Mouse (Mus musculus) lung, postnatal 0 days (tissue): ENCODE measurements around the gene Cdk5rap3. TPM values are rescaled to one million over a fixed set of nuclear protein-coding genes. Genes with fewer than 3 reads are reported as not detected.

Experiments used
- ATAC-seq: fragments of 200-750 bp; cut with Nextera tagmentation; 2 replicates; pipeline ENCODE4 v1.8.0; 2017; ENCODE audit warnings: moderate library complexity
- DNase-seq: peaks from one replicate; pipeline ENCODE4 v3.0.0-alpha.2; 2016; ENCODE audit warnings: low spot score
- H3K27ac ChIP-seq: fragments of 300-500 bp; sonication (generic); 2 replicates; pipeline ENCODE4 v1.5.1; 2014; ENCODE audit warnings: antibody characterized with exemption, mild to moderate bottlenecking, low read length, mixed read lengths
- H3K27me3 ChIP-seq: fragments of 300-500 bp; sonication (generic); replicated peaks from 2 replicates; pipeline ENCODE4 v1.6.1; 2014; ENCODE audit warnings: low read length, mixed read lengths; ENCODE audit not compliant: insufficient read depth
- H3K36me3 ChIP-seq: fragments of 300-500 bp; sonication (generic); 2 replicates; pipeline ENCODE4 v1.6.1; 2014; ENCODE audit warnings: low read length, mixed read lengths; ENCODE audit not compliant: insufficient read depth
- H3K4me1 ChIP-seq: fragments of 300-500 bp; sonication (generic); 2 replicates; pipeline ENCODE4 v1.6.1; 2014; ENCODE audit warnings: antibody characterized with exemption, low read depth, low read length, mixed read lengths; ENCODE audit not compliant: insufficient read depth
- H3K4me2 ChIP-seq: fragments of 300-500 bp; sonication (generic); replicated peaks from 2 replicates; pipeline ENCODE4 v1.6.1; 2014; ENCODE audit warnings: low read depth, mild to moderate bottlenecking, low read length, moderate library complexity, mixed read lengths
- H3K4me3 ChIP-seq: fragments of 300-500 bp; sonication (generic); 2 replicates; pipeline ENCODE4 v1.5.1; 2014; ENCODE audit warnings: low read depth, low read length
- H3K9ac ChIP-seq: fragments of 300-500 bp; sonication (generic); replicated peaks from 2 replicates; pipeline ENCODE4 v1.6.1; 2014; ENCODE audit warnings: low read depth, mild to moderate bottlenecking
- H3K9me3 ChIP-seq: fragments of 300-500 bp; sonication (generic); 2 replicates; pipeline ENCODE4 v1.6.1; 2016; ENCODE audit warnings: low read length, mixed read lengths
- CTCF ChIP-seq: IDR thresholded peaks from 2 replicates; pipeline ENCODE4 v1.5.1; 2016; ENCODE audit warnings: antibody characterized with exemption, mild to moderate bottlenecking
- EP300 ChIP-seq: IDR thresholded peaks from 2 replicates; pipeline ENCODE4 v1.6.1; 2016; ENCODE audit warnings: antibody characterized with exemption, mild to moderate bottlenecking, control low read depth
- WGBS: fragments of 180-500 bp; shearing (Covaris S2); extraction: QIAGEN DNeasy Blood & Tissue Kit; methylation state at CpG from one replicate; pipeline ENCODE4 v1.1.7; 2014; 5-methylcytosine and 5-hydroxymethylcytosine counted together
- polyA plus RNA-seq: library from polyadenylated mRNA; unstranded; fragments of >200 nt; fragmentation: Nextera tagmentation; extraction: Ambion mirVana; gene quantifications from 2 replicates; pipeline ENCODE4 v1.2.1, GENCODE M21; 2015

The Cdk5rap3 gene
- polyA plus RNA-seq, 1 experiment from 2014 or later = 46.4 TPM

GRCm38 (mm10) chr11:96906431-96907161, 9.7 kb downstream of the Cdk5rap3 start:
- H3K36me3 ChIP-seq = 0 out of 2 replicates have a peak, but pooled peaks cover 7% of the 10 kb centered on the region
- no peak for DNase-seq
- H3K9ac ChIP-seq = no peak overlapping the region
- H3K27me3 ChIP-seq = no peaks in the 10 kb centered on the region
- H3K9me3 ChIP-seq = no peaks in the 10 kb centered on the region
- H3K4me3 ChIP-seq = no peak overlapping the region
- no peaks in the 10 kb centered on the region for H3K4me1 ChIP-seq
- ATAC-seq = peak; percentile 27; the same call in 1 of the 2 replicates
- WGBS = 43% methylated on average over 15 of the region's 15 CpGs
- H3K4me2 ChIP-seq = no peak overlapping the region
- no peak overlapping the region for H3K27ac ChIP-seq
- no peak for TF ChIP-seq EP300
- no peak for TF ChIP-seq CTCF

DNA sequence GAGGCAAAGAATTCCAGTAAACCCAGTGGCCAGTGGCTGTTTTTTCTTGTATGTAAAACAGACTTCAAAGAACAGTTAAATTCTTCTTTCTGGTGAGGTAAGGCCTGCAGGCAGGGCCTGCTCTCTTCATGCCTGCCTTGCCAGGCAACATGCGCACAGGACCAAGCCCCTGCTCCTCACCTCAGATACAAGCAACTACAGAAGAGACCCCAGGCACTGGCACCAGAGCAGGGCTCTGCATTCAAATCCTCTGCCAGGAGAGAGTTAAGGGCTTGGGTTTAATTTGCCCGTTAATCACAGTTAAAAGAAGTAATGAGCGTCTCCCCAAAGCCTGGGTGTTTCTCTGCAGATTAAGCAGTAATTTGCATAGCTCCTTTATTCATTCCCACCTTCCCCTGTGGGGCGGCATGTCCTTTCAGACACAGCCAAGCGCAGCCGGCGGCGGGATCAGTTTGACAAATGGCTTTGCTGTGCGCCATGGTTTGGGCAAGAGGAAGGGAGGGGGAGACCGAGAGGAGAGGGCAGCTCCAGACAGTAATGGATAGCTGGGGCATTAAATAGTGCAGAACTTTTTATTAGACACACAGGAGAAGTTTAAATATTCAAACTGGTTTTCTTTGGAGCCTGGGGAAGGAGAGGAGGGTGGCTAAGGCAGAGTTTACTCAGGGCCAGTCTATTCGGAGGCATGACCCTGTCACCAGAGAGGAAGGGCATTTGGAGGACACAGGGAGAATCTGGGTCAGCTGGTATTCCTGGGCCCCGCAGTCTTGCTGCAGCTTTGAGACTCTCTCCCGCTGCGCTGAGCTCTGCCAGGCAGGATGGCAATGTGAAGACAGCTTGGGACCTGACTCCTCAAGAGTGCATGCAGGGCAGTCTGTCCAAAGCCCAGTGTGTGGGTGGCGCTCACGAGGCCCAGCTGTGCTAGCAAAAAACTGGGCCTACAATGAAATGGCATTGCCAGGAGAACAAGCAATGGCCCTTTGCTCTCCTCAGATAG, 13.4 kb downstream of the Cdk5rap3 start:
- Histone ChIP-seq H3K9me3 (no peaks in the 10 kb centered on the region), H3K27ac (no peak overlapping the region), H3K4me1 (no peaks in the 10 kb centered on the region), H3K4me3 (no peak overlapping the region), H3K9ac (no peak overlapping the region), H3K36me3 (0 out of 2 replicates have a peak, but pooled peaks cover 2% of the 10 kb centered on the region), H3K4me2 (no peak overlapping the region), H3K27me3 (no peaks in the 10 kb centered on the region)
- WGBS = 27% methylated on average over 16 of the region's 16 CpGs
- ATAC-seq (no peak), DNase-seq (no peak)
- TF ChIP-seq CTCF (no peak), EP300 (no peak)

DNA sequence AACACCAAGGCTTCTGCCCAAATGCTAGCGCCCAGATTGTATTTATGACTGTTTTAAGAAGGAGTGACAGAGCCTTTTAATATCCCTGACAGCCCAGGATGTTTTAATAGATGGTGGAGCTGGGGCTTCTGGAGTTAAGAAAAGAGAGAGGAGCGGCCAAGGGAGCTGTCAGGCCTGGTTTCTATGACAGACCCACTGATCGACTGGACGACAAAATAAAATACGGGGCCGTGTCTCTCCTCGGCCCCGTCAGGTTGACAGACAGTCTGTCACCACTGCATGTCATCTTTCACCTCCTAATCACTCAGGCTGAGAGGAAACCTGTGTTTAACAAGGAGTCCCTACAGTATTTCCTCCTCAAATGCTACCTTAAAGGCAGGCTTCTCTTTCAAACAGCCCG, 15.0 kb downstream of the Cdk5rap3 start:
- H3K9ac ChIP-seq = no peak overlapping the region
- TF ChIP-seq CTCF (no peak), EP300 (no peak)
- DNase-seq (no peak), ATAC-seq (no peak)
- H3K4me2 ChIP-seq = no peak overlapping the region
- no peaks in the 10 kb centered on the region for H3K27me3 ChIP-seq
- no peaks in the 10 kb centered on the region for H3K4me1 ChIP-seq
- no peak overlapping the region for H3K27ac ChIP-seq
- no peaks in the 10 kb centered on the region for H3K36me3 ChIP-seq
- WGBS = 59% methylated on average over 9 of the region's 9 CpGs
- no peaks in the 10 kb centered on the region for H3K9me3 ChIP-seq
- no peak overlapping the region for H3K4me3 ChIP-seq

DNA sequence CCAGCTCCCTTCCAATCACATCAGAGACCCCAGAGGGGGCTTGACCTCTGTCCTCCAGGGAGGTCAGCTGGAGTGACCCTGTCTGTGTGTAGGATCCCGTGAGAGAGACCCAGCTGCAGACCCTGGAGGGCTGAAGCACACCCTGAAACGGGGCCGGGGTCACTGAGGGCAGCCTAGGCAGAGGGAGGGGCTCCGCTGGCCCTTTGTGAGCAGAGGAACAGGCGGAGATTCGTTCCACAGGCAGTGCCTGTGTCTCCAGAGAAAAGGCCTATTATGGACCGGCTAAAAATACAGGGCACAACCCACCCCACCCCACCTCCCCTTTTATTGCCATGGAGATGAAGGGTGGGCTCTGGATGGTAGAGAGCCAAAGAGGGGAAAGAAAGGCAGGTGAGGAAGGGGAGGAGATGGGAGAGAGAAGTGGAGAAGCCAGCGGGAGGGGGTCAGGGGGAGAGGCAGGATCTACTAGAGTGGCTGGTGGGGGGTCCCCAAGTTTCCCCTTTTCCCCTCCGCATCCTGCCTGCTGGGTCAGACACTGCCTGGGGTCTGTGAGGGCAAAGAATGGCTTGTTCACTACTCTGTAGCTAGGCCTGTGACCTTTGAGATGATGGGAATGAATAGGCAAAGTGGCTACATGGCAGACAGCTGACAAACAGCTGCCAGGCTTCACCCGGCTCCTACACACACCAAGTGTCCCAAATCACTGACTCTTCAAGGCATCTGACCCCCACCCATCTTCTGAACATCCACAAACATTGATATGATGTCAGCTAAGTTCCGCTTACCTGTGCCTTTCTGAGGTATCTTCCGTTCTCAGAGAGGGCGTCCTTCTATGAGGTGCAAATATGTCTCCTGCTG, 16.6 kb downstream of the Cdk5rap3 start:
- ATAC-seq (no peak), DNase-seq (no peak)
- Histone ChIP-seq H3K9ac (no peak overlapping the region), H3K4me2 (no peak overlapping the region), H3K4me1 (no peaks in the 10 kb centered on the region), H3K36me3 (no peaks in the 10 kb centered on the region), H3K4me3 (no peak overlapping the region), H3K27me3 (no peaks in the 10 kb centered on the region), H3K27ac (no peak overlapping the region), H3K9me3 (no peaks in the 10 kb centered on the region)
- TF ChIP-seq CTCF = no peak
- TF ChIP-seq EP300 = no peak
- WGBS = 55% methylated on average over 13 of the region's 13 CpGs

DNA sequence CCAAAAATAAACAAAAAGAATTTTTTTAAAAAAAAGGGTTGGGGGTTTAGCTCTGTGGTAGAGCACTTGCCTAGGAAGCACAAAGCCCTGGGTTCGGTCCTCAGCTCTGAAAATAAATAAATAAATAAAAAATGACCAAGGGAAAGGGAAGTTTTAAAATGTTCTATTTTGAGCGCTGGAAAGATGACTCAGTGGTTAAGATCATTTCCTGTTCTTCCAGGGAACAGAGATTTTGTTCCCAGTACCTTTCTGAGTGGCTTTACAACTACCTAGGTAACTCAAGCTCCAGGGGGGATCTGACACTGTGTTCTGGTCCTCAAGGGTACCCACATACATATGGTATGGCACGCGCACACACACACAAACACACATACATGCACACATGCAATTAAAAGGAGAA, 20.4 kb downstream of the Cdk5rap3 start:
- no peaks in the 10 kb centered on the region for H3K27me3 ChIP-seq
- H3K36me3 ChIP-seq = no peaks in the 10 kb centered on the region
- 0 out of 2 replicates have a peak, but pooled peaks have one; percentile 13 for TF ChIP-seq EP300
- TF ChIP-seq CTCF = no peak
- H3K4me3 ChIP-seq = no peak overlapping the region
- 71% methylated on average over 4 of the region's 4 CpGs for WGBS
- H3K27ac ChIP-seq = no peak overlapping the region
- ATAC-seq = no peak
- H3K9ac ChIP-seq = no peak overlapping the region
- no peak for DNase-seq
- no peak overlapping the region for H3K4me2 ChIP-seq
- no peaks in the 10 kb centered on the region for H3K4me1 ChIP-seq
- no peaks in the 10 kb centered on the region for H3K9me3 ChIP-seq
